Mouse (Mus musculus): ENCODE results near the gene Gfm1.

- TF ChIP-seq CTCF (IDR thresholded peaks at IDR 0.05; ENCODE audit: low read depth, low read length) (no peak), POLR2A (IDR thresholded peaks at IDR 0.05; ENCODE audit: insufficient read depth, low read length) (no peak), EP300 (IDR thresholded peaks at IDR 0.05; ENCODE audit: insufficient read depth, low read depth, low read length) (no peak)
Observed at GRCm38 (mm10) chr3:67522709-67523108, 92.8 kb downstream of the Gfm1 start.
